Mouse (Mus musculus): ENCODE results near the gene Lep.

Lep gene

GRCm38 (mm10) chr6:29118963-29119362, 58.9 kb downstream of the Lep start:
- no peak for DNase-seq

- no peak for DNase-seq
Observed at GRCm38 (mm10) chr6:29119990-29120389, 60.0 kb downstream of the Lep start.
